Mouse (Mus musculus) natural killer cell, adult 2 months (primary cell): Measurements from ENCODE around the gene Arhgap23.
A peak's percentile ranks its signal among the peaks of the same experiment; 100 is the strongest.

Experiments
- DNase-seq, 2 experiments: peaks; one replicate each; pipeline ENCODE4 v3.0.0; 2022; ENCODE audit warnings: low spot score in 2 of 2

Arhgap23 gene

DNA sequence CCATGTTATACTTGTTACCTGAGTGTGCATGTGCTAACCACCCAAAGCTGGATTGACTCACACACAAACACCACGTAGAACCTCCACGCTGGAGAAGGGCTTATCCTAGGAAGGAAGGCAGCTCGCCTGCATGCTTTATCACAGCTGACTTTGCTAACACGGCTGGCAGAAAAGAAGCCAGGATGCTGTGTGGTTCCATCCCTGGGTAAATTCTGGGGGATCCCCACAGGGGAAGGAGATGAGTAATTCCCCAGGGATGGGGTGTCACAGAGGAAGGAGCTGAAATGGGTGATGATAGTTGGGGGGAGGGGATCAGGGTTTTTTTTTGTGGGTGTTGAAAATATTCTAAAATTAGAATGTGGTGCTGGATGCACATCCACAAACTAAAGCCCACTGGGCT, 90.5 kb downstream of the Arhgap23 start:
- DNase-seq: no peak

DNA sequence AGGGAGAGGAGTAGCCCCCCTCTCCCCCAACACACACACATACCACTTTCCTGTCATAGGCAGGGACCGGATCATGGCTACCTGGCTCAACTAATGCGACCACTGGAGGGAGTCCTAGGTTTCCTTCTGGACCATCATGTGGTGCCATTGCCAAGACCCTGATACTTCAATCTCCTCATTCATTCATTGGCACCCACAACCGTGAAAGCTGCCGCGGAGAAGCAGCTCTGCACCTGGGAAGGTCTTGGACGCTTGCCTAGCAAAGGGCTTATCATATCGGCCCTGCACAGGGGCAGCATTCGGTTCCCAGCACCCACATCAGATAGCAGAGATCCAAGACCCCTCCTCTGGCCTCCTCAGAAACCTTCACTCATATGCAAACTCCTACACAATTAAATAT, 91.0 kb downstream of the Arhgap23 start:
- DNase-seq: no peak

DNA sequence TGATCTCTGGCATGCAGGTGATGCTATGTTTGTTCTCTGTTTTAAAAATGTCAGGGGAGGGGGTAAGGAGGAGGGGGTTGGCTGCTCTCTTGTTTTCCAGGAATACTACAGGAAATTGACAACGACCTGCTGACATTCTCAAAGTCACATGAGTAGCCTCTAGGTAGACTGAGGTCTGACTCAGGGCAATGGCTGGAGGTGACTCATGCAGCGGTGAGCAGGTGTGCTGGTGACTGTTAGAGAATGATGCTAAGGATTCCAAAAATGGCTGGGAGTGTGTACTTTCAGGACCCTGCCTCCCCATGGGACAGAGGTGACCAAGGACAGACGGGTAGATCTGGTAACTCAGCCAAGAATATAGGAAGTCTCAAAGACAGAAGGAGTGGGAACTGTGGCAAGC, 92.9 kb downstream of the Arhgap23 start:
- no peak for DNase-seq

DNA sequence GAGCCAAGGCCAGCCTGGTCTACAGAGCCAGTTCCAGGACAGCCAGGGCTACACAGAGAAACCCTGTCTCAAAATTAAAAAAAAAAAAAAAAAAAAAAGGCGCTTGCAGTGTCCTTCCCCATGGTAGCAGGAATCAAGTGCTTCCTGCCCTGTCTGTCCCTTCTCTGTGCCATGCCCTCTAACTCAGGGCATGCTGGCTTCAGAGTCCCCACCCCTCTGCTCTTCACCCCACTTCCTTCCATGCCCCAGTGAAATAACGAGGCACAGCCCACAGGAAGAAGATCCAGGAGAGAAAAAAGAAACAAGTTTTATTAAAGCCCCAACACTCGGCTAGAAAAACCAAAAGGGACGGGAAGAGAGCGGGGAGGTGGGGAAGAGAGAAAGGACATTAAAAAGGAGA, 93.7 kb downstream of the Arhgap23 start:
- no peak for DNase-seq

DNA sequence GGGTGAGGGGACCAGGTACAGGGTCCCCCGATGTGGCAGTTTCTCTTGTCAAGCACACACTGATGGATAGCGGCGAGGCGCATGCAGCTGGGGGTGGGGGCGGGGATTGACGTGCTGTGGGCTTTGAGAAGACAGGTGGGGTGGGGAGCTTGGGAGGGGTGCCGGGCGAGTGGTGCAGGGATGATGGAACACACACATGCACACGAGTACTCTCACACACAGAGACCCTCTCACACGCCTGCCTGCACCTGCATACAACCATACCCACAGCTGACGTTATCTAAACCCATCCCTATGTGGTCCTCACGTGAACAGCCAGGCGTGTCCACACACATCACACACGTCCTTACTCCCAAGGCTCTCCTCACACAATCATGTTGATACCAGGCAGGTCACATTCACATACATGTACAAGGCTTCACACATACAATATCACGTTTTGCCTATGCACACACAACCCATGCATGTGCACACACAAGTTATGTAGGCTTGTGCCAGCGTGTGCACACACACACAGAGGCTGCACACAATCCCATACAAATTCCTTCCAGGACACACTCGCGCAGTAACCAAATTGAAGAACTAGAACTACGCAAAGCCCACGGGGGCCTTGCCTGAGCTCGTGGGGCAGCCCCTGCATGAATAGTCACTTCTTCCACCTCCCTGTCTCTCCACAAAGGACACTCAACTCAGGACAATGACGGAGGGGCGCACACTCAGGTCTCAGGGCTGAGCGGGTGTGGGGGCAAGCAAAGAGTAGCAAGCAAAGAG, 94.6 kb downstream of the Arhgap23 start:
- no peak for DNase-seq

DNA sequence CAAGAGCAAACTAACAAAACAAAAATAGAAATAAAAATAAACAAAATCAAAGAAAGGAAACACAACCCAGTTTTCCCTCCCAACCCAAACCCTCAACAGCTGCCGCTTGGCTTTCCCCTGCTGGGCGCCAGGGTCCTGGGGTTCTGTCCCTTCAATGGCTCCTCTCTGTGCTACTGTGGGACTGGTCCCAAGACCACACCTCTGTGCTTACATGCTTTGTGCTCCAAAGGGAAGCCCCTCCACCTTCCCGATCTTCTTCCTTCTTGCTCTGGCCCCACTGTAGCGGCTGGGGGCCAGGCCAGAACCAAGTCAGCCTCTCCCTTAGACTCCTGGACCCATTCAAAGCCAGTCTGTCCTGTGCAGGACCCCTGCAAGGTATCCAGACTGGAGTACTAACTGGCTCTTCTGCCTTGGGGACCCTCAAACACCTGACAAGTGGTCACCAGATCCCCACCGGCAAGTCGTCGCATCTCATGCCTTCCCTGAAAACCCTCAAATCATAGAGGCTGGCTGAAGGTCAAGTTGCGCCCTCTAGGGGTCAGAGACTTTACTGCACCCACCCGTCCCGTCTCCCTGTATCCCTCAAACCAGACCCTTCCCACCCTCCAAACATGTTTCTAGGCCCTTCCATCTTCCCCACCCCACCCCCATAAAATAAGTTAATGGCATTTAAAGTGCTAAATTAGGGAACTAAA, 95.8 kb downstream of the Arhgap23 start:
- peak; percentile 31 to 59 for DNase-seq

DNA sequence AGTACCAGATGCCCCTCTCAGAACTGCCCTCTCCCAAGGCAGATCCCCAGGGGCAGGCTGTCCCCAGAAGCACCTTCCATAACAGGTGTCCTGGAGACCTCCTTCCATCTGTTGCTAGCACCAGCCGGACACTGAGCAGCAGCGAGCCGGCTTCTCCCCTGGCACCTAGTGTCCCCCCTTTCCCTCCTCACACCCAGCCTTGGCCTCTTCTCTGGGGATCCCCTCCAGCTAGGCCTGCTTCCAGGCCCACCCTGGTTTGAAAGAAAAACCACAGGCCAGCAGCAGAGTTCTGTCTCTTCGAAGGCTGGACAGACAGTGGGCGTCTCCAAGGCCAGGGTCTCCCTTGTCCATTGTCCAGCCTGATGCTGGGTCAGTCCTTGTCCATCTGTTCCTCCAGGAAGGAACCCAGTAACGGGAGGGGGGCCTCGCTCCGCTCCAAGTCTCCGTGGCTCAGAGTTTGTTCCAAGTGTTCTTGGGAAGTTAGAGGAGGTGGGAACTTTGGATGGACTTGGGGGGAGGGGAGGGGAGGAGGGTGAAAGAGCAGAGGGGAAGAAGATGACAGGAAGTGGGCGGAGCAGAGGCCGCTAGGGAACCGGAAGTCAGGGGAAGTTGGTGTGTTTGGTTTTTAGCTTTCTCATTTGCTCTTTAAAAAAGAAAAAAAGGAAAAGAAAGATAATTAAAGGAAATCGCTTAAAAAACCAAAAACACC, 96.5 kb downstream of the Arhgap23 start:
- peak in 1 of 2 experiments; percentile 42 for DNase-seq

DNA sequence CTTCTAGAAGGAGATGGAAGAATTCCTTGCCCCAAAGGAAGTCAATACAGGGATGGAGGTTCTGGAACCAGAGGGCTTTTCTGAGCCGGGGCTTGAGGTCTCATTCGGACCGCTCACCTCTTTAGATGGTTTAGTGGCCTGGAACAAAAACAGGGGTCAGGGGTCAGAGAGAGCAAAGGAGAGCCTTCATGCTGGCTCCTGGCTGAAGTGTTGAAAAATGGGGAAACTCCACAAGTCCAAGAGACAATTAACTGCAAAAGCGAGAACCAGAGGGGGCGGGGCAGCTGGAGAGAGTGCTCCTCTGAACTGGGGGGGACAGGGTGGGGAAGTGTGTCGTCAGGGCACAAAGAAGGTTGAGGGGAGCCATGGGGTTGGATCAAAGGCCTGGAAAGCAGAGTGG, 97.2 kb downstream of the Arhgap23 start:
- DNase-seq: no peak

DNA sequence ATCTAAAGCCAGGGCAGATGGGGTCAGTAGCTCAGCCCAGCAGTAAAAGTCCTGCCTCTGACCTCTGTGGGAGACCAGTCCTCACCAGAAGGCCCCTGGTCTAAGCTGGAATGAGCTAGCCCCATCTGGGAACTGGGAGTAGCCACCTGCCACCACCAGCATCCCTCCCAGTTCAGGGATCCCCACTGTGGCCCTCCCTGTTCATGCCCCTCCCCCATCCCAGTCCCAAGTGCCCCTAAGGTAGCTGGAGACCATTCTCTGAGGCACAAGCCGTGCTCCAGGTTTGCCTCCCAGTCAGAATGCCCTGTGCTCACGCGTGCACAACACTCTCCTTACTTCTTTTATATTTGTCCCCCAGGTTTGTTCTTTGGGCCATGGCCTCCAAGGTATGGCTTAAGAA, 97.7 kb downstream of the Arhgap23 start:
- DNase-seq: no peak

DNA sequence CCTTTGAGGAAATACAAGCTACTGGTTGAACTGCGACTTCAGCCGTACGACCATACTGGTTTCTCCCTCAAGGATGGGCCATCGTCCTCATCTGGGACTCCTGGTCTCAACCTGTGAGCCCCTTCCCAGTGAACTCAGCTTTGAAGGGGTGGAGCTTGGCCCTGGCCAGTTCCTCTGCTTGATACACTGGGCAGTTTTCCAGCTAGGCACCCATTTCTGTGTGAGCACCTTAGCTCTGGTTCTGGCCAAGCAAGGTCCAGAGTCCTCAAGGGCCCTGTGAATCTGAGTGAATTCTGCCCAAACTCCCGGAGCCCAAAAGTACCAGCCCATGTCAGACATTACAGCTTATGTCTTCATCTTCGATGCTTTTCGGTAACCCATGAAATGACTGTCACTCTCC, 105.2 kb downstream of the Arhgap23 start:
- no peak for DNase-seq

DNA sequence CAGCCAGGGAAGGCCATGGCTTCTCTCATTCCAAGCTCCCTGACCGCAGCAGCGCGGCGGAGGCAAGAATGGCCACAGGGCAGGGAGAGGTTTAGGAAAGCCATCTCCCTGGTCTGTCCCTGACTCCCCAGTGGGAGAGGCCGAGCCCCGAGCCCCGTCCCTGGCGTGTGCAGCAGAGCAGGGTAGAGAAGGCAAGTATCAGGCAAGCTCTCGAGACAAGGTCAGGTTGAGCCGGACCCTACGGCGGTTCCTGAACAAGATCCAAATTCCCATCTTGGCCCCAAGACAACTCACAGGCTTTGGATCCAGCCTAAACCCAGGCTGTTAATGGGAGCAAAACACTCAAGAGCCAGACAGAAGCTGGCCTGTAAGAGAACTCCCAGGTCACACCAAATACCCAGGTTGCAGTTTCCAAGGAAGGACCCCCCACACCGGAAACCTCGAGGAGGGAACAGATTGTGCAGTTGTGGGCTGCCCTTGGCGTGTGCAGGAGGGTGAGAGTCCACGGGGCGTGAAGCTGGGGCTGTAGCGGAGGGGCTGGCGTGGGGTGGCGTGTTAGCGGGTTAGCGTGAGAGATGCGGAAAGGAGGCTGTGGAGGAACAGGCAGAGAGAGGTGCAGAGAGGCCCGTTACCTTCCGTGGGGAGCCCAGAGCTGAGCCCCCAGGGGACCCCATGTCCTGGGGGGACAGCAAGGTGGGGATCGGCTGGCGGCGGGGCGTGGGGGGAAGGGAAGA, 106.6 kb downstream of the Arhgap23 start:
- DNase-seq: no peak

DNA sequence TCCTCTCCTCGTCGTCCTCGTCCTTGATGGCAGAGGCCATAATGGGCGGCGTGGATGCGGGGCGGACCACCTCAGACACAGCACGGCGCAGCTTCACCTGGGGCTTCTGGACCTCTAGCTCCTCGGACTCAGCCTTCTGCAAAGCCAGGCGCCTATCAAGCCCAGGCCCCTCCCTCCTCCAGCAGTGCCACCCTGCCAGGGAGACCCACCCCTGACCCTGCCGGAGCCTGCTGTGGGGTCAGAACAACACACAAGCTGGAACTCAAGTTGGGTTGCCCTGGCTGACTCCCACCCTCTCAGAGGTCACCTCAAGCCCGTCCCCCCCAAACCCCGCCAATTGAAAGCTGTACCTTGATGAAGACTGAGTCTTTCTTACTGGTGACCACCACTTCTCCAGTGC, 107.8 kb downstream of the Arhgap23 start:
- no peak for DNase-seq

DNA sequence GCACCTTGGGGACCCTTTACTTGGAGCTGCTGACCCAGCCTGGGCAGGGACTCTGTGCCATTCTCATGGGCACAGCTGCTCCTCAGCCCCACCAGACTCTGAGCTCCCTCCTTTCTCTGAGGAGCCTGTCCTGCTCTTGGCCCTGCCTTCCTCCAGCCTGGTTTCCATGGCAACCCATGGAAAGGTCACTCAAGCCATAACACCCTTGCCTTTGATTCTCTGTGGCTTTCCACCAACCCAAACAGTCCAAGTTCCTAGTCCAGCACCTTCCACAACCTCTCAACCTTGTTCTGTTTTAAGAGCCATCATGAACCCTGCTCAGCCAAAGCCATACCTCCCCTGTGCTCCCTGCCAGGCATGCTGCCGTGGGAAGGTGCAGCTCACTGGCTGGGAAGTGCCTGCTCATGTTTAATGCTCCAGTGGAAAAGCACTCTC, 108.5 kb downstream of the Arhgap23 start:
- no peak for DNase-seq

DNA sequence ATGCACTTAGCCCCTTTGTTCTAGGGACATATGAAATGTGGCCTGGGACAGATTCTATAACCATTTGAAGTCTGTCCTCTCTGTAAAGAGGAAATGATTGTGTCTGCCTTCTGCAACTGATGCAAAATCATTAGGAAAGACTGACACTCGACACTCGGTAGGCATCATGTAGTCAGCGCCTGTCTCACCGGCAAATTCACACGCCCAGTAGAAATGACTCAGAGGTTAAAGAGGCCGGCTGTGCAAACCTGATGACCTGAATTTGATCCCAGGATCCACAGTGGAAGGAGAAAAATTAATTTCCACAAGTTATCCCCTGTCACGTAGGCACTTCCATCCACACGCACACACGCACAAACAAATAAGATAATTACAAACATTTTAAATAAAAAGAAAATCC, 109.0 kb downstream of the Arhgap23 start:
- no peak for DNase-seq

DNA sequence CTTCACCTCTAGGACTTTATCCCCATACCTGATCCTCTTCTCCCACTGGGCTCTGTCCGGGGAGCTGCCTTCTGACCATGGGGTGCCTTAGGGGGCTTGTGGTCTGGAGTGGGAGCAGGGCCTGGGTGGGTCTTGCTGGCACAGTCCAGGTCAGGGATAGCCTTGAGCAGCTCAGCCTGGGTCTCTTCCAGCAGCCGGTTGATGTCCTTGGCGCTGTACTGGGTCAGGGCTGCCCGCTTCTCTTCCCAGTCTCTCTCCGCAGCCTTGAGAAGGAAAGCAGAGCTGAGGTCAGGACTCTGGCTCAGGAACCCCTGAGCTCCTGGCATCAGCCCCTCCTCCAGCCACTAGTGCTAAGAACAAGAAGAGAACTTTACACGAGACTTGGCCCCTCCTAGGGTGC, 110.0 kb downstream of the Arhgap23 start:
- DNase-seq: no peak

DNA sequence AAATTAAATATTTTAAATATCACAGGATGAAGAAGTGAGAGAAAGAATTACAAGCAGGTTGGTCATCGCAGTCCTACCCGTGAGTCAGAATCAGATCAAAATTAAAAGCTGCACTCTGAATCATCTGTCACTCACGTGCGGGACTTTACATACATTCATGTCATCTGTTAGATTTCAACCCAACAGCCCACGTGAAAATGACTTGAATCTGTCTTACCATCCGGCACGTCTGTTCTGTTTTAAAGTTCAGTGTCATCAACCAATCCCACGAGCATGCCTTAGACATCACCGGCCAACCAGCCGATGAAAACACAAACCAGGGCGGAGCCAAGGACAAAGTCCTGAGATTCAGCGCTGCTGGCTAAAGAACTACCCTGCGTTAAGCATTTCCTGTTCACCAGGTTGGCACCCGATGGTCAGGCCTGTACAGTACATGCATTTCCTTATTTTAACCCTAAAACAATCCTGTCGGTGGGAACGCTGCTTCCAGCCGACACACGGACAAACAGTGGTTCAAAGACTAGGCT, 113.0 kb downstream of the Arhgap23 start:
- DNase-seq: no peak

DNA sequence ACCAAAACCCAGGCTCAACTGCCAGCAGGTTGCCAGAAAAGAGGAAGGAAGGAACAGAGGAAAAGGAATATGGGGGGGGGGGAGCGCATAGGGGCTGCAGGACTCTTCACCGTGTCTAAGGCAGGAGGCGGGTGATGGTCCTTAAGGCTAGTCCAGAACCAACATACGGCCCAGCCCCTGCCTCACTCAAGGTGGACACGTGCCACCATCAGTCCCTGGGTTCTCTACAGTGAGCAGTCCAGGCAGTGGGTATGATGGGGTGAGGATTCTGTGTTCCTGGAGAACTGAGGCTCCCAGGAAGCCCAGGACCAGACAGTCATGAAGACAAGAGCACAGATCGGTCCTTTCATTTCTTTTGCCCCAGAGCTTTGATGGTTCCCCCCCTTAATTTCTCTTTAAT, 114.7 kb downstream of the Arhgap23 start:
- DNase-seq: no peak

DNA sequence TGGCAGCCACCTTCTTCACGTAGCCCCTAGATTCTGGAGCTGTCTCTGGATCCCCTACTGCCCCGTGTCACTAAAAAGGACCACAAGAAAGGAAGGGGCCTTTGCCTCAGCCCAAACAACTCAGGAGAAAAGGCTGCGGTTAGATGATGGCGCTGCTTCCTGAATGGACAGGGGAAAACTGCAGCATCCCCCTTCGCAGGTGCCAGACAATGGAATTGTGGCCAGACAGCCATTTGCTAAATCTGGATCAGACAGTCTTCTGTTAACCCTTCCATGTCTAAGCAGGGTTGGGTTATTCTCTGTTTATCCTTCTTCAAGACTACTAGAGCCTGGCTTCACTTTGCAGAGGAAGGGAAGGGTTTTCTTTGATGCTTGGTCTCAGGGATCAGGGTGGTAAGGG, 115.6 kb downstream of the Arhgap23 start:
- no peak for DNase-seq

DNA sequence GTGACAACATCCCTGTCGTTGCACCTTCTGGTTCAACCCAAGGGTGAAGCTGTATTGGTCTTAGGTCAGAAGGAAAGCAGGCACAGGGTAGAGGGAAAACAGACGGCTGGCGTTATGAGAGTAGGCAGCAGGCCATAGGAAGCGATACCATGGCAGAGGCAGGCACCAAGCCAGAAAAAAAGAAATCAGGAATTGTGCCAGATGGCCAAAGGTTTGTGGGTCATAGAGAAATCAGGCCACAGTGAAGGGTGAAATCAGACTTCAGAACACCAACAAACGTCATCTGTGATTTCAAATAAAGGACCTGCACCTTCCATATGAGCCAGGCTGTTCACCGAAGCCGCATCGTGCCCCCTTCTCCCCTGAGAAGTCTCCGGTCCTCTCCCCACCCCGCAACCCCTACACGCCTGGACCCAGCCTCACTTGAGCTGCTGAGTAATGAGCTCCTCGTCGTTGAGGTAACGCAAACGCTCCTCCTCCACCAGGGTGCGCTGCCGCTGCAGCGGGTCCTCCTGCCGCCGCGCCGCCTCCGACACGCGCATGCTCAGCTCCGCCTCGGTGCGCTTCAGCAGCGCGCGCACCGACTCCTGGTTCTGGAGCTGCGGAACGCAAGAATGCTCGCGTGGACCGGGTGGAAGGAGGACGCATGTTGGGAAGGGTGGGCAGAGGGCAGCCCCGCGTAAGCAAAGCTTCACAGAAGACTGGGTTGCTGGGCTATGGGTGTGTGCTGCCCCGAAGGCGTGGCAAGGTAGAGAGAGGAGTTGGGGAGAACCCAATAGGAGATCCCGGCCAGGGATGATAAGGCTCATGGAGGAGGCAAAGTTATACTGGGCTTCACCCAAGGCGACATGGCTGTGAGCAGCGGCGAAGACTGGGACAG, 116.3 kb downstream of the Arhgap23 start:
- DNase-seq: peak; percentile 75 to 85

DNA sequence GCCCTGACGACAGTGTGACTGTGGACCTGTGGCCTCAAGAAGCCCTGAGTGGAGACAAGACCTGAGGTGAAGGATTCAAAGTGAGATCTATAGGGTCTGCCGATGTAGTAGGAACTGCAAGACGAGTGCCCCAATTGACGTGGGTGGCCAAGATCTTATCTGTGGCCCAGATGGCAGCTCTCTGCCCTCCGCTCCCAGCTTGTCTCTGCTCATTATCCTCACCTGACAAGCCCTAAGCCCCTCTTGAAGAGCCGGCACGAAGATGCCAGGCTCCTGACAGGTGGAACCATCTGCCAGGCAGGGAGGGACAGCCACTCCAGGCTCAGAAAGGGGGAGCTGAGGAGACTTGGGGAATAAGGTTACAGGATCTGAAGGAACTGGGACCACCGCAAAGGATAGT, 117.0 kb downstream of the Arhgap23 start:
- DNase-seq: no peak
